Mouse (Mus musculus): Measurements from ENCODE around the gene 1700001J03Rik. TPM values are rescaled to one million over a fixed set of nuclear protein-coding genes. Genes with fewer than 3 reads are reported as not detected.
A peak's percentile ranks its signal among the peaks of the same experiment; 100 is the strongest.
"Not testable (repeated sequence)": the region's sequence is repeated elsewhere in the genome, so short reads cannot be mapped to it uniquely, and the experiment has no call there.

Gene 1700001J03Rik
- polyA plus RNA-seq, 1 experiment from 2014 or later, result not detected

DNA sequence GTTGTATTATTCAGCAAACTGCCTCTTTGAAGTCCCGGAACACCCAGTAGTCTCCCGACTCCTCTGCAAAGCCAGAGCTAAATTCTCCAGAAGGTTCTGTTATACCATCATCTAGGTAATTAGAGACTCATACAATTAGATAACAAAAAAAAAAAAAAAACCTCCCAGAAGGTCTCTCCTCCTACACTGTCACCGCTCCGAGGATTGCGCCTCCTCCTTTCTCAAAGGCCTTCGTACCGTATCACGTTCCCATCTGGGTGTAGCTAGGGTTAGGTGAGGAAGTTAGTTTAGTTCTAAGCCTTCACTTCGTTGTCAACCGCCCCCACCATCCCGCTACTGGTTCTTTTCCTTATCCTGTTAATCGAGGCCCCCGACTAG is 35.4 kb upstream of the 1700001J03Rik start:
- 9% methylated on average over 13 of the region's 13 CpGs for WGBS
- peak; percentile 73 for ATAC-seq (ENCODE audit: low FRiP score)
- peaks cover 34% of the 10 kb centered on the region for H3K36me3 ChIP-seq

DNA sequence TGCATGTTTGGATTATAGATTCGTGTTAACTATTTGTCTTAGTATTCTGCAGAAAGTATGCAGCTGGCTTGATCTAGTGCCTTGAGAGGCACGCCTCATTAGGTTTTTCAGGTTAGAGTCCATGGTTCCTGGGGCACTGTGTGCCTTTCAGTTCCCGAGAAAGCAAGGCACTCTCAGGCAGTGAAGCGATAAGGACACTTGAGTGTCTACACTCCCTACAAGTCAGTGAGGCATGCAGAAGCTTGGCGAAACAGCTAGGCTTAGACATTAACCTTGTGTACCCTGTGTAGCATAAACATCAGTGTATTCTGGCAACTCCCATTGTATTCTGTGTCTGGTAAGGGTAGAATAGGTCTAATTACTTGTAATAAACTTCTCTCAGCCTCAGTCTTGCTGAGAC is 20.4 kb upstream of the 1700001J03Rik start:
- Histone ChIP-seq H3K4me1 (replicated peaks) (no peaks in the 10 kb centered on the region), H3K4me3 (no peak overlapping the region), H3K9ac (no peak overlapping the region), H3K4me2 (no peak overlapping the region), H3K9me3 (no peaks in the 10 kb centered on the region), H3K36me3 (peaks cover 91% of the 10 kb centered on the region), H3K27ac (no peak overlapping the region), H3K27me3 (no peaks in the 10 kb centered on the region)
- no peak for ATAC-seq (ENCODE audit: low FRiP score)
- WGBS, result 96% methylated on average over 5 of the region's 5 CpGs

More for the DNA sequence above, 35.4 kb upstream of the 1700001J03Rik start:
- H3K27ac ChIP-seq, result peak overlapping the region; percentile 69
- no peaks in the 10 kb centered on the region for H3K27me3 ChIP-seq
- H3K9me3 ChIP-seq, result no peaks in the 10 kb centered on the region
- peaks cover 24% of the 10 kb centered on the region for H3K4me1 ChIP-seq (replicated peaks)
- H3K4me3 ChIP-seq, result peak overlapping the region; percentile 74
- H3K4me2 ChIP-seq, result peak overlapping the region; percentile 71
- peak overlapping the region; percentile 90 for H3K9ac ChIP-seq

GRCm38 (mm10) chr5:146203921-146204320 is 18.8 kb upstream of the 1700001J03Rik start:
- Histone ChIP-seq H3K4me3 (no peak overlapping the region), H3K9me3 (no peaks in the 10 kb centered on the region), H3K36me3 (peaks cover 81% of the 10 kb centered on the region), H3K9ac (no peak overlapping the region), H3K27ac (no peak overlapping the region), H3K27me3 (no peaks in the 10 kb centered on the region), H3K4me2 (no peak overlapping the region), H3K4me1 (replicated peaks) (no peaks in the 10 kb centered on the region)
- WGBS, result 84% methylated on average over 2 of the region's 2 CpGs
- ATAC-seq (ENCODE audit: low FRiP score), result no peak

GRCm38 (mm10) chr5:146200580-146200979 is 15.5 kb upstream of the 1700001J03Rik start:
- no peak overlapping the region for H3K4me2 ChIP-seq
- no peak overlapping the region for H3K4me3 ChIP-seq
- WGBS, result 95% methylated on average over 6 of the region's 6 CpGs
- peaks cover 56% of the 10 kb centered on the region for H3K36me3 ChIP-seq
- H3K4me1 ChIP-seq (replicated peaks), result no peaks in the 10 kb centered on the region
- no peak overlapping the region for H3K27ac ChIP-seq
- H3K9me3 ChIP-seq, result no peaks in the 10 kb centered on the region; the same call in 1 of the 2 replicates
- ATAC-seq (ENCODE audit: low FRiP score), result no peak
- H3K9ac ChIP-seq, result no peak overlapping the region
- H3K27me3 ChIP-seq, result no peaks in the 10 kb centered on the region

DNA sequence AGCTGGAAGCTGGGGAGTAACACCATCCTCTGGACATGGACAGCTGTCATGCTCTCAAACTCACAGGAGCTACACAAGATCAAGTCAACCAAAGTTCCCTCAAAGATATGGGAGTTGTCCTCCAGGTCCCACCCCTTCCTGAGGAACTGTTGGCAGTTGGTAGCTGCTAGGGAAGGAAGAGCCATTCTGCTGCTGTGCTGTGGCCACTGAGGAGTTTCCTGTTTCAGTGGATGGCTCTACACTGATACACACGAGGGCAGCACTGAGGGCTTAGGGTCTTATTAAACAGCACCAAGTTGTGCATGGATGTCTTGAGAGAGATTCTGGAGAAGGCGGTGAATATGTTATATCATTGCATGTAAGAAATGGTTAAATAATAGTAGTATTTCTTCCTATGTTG is 14.4 kb upstream of the 1700001J03Rik start:
- Histone ChIP-seq H3K4me3 (no peak overlapping the region), H3K27me3 (no peaks in the 10 kb centered on the region), H3K9ac (no peak overlapping the region), H3K4me2 (no peak overlapping the region), H3K9me3 (no peaks in the 10 kb centered on the region; the same call in 1 of the 2 replicates), H3K27ac (no peak overlapping the region), H3K4me1 (replicated peaks) (no peaks in the 10 kb centered on the region), H3K36me3 (peaks cover 46% of the 10 kb centered on the region)
- 79% methylated on average over 2 of the region's 2 CpGs for WGBS
- no peak for ATAC-seq (ENCODE audit: low FRiP score)

DNA sequence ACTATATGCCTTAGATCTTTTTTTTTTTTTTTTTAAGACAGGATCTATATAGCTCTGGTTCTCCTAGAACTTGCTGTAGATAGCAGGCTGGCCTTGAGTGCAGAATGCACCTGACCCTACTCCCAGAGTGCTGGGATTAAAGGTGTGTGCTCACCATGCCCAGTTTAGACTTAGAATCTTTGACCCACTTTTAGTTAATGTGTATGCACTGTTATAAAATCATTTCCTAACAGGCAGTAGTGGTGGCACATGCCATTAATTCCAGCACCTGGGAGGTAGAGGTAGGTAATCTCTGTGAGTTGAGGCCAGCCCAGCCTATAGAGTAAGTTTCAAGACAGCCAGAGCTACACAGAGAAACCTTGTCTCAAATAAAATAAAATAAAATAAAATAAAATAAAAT is 14.0 kb upstream of the 1700001J03Rik start:
- Histone ChIP-seq H3K36me3 (peaks cover 41% of the 10 kb centered on the region), H3K4me3 (no peak overlapping the region), H3K4me1 (replicated peaks) (no peaks in the 10 kb centered on the region), H3K4me2 (no peak overlapping the region), H3K9ac (no peak overlapping the region), H3K9me3 (no peaks in the 10 kb centered on the region; the same call in 1 of the 2 replicates), H3K27ac (no peak overlapping the region), H3K27me3 (no peaks in the 10 kb centered on the region)
- no peak for ATAC-seq (ENCODE audit: low FRiP score)

DNA sequence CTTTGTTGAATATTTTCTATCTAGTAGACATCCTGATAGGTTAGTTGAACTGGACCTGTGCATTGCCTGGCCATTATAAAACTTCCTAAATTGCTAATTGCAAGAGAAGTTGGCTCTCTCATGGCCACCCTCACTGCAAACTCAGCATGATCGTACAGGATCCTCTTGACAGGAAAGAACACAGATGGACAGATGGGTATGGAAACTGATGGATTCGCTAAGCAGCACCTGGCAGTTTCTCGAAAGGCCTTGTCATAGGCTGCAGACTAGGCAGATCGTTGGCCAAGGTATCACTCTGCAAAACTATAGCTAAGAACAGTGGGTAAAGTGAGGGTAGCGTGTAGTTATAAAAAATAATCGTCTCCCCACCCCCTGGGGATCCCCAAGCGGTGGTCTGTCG is 8.3 kb upstream of the 1700001J03Rik start:
- Histone ChIP-seq H3K9me3 (no peaks in the 10 kb centered on the region; the same call in 1 of the 2 replicates), H3K36me3 (peaks cover 9% of the 10 kb centered on the region), H3K9ac (no peak overlapping the region), H3K27me3 (no peaks in the 10 kb centered on the region), H3K4me3 (no peak overlapping the region), H3K4me1 (replicated peaks) (no peaks in the 10 kb centered on the region), H3K27ac (no peak overlapping the region), H3K4me2 (no peak overlapping the region)
- ATAC-seq (ENCODE audit: low FRiP score), result no peak
- WGBS, result 85% methylated on average over 8 of the region's 8 CpGs

GRCm38 (mm10) chr5:146190501-146191269 is 5.6 kb upstream of the 1700001J03Rik start:
- no peaks in the 10 kb centered on the region for H3K27me3 ChIP-seq
- no peak for ATAC-seq (ENCODE audit: low FRiP score)
- no peak overlapping the region for H3K4me2 ChIP-seq
- no peaks in the 10 kb centered on the region for H3K4me1 ChIP-seq (replicated peaks)
- H3K4me3 ChIP-seq, result no peak overlapping the region
- no peak overlapping the region for H3K27ac ChIP-seq
- H3K9ac ChIP-seq, result no peak overlapping the region
- WGBS, result 68% methylated on average over 3 of the region's 3 CpGs
- no peaks in the 10 kb centered on the region for H3K9me3 ChIP-seq
- no peaks in the 10 kb centered on the region for H3K36me3 ChIP-seq

DNA sequence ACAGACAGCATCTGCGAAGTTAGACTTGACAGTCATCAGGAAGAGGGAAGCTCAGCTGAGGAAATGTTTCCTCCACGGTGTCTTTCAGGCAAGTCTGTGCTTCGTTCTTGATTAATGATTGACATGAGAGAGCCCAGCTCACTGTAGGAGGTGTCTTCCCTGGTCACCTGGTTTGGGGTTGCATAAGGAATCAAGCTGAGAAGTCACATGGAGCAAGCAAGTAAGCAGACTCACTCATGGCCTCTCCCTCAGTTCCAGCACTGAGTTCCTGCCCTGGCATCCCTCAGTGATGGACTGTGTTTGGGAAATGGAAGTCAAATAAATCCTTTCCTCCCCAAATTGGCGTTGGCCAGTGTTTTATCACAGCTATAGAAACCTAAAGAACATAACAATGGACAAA is 5.0 kb upstream of the 1700001J03Rik start:
- no peak overlapping the region for H3K27ac ChIP-seq
- ATAC-seq (ENCODE audit: low FRiP score), result no peak

GRCm38 (mm10) chr5:146188712-146189111 is 3.6 kb upstream of the 1700001J03Rik start:
- H3K4me2 ChIP-seq, result no peak overlapping the region
- H3K9ac ChIP-seq, result no peak overlapping the region
- H3K9me3 ChIP-seq, result peaks cover 1% of the 10 kb centered on the region; the same call in 1 of the 2 replicates
- H3K36me3 ChIP-seq, result no peaks in the 10 kb centered on the region
- H3K27ac ChIP-seq, result no peak overlapping the region
- H3K27me3 ChIP-seq, result no peaks in the 10 kb centered on the region
- ATAC-seq (ENCODE audit: low FRiP score), result no peak
- H3K4me3 ChIP-seq, result no peak overlapping the region
- no peaks in the 10 kb centered on the region for H3K4me1 ChIP-seq (replicated peaks)
- WGBS, result 88% methylated on average over 7 of the region's 7 CpGs

More for the DNA sequence above, 5.0 kb upstream of the 1700001J03Rik start:
- Histone ChIP-seq H3K36me3 (no peaks in the 10 kb centered on the region), H3K4me3 (no peak overlapping the region), H3K4me1 (replicated peaks) (no peaks in the 10 kb centered on the region), H3K4me2 (no peak overlapping the region), H3K27me3 (no peaks in the 10 kb centered on the region), H3K9me3 (no peaks in the 10 kb centered on the region), H3K9ac (no peak overlapping the region)
- 67% methylated on average over 4 of the region's 4 CpGs for WGBS

GRCm38 (mm10) chr5:146188144-146188543 is 3.0 kb upstream of the 1700001J03Rik start:
- no peak overlapping the region for H3K4me2 ChIP-seq
- no peak overlapping the region for H3K4me3 ChIP-seq
- peaks cover 7% of the 10 kb centered on the region; the same call in 1 of the 2 replicates for H3K9me3 ChIP-seq
- no peak for ATAC-seq (ENCODE audit: low FRiP score)
- no peaks in the 10 kb centered on the region for H3K27me3 ChIP-seq
- H3K9ac ChIP-seq, result no peak overlapping the region
- no peaks in the 10 kb centered on the region for H3K4me1 ChIP-seq (replicated peaks)
- 84% methylated on average over 1 of the region's 1 CpGs for WGBS
- H3K36me3 ChIP-seq, result no peaks in the 10 kb centered on the region
- no peak overlapping the region for H3K27ac ChIP-seq

DNA sequence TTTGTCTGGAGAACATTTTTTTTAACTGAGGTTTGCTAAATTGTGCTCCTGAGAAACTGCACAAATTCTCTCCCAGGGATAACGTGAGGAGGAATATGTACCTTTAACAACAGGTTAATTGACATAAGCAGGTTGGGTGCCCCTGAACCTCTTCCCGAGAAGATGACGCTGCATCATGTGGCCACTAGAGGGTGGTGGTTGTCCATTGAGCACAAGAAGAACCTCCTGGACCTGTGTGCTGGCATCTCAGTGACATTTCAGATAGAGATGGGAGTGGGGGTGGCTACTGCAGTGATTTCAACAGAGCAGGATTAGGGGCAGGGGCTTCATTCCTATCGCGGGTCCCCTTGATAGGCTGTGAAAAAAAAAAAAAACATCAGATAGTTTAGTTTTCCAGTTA is 2.3 kb upstream of the 1700001J03Rik start:
- H3K9me3 ChIP-seq; ATAC-seq (ENCODE audit: low FRiP score): not testable (repeated sequence)

DNA sequence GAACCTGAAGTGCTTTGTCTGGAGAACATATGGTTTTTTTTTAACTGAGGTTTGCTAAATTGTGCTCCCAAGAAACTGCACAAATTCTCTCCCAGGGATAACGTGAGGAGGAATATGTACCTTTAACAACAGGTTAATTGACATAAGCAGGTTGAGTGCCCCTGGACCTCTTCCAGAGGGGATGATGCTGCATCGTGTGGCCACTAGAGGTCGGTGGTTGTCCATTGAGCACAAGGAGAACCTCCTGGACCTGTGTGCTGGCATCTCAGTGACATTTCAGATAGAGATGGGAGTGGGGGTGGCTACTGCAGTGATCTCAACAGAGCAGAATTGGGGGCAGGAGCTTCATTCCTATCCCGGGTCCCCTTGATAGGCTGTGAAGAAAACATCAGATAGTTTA is 12.4 kb downstream of the 1700001J03Rik start:
- not testable (repeated sequence) for H3K27ac ChIP-seq; H3K4me1 ChIP-seq (replicated peaks); H3K9me3 ChIP-seq; H3K27me3 ChIP-seq; H3K9ac ChIP-seq; H3K4me2 ChIP-seq; ATAC-seq (ENCODE audit: low FRiP score); H3K4me3 ChIP-seq; H3K36me3 ChIP-seq
- WGBS, result 63% methylated on average over 4 of the region's 4 CpGs

More for the DNA sequence above, 2.3 kb upstream of the 1700001J03Rik start:
- not testable (repeated sequence) for H3K27me3 ChIP-seq; H3K27ac ChIP-seq; H3K4me2 ChIP-seq; H3K4me1 ChIP-seq (replicated peaks); H3K9ac ChIP-seq; H3K36me3 ChIP-seq; H3K4me3 ChIP-seq
- 35% methylated on average over 5 of the region's 5 CpGs for WGBS

Data from hindbrain, embryonic 13.5 days (tissue).